Mouse (Mus musculus): ENCODE data around the gene Cd274.

The Cd274 gene

DNA sequence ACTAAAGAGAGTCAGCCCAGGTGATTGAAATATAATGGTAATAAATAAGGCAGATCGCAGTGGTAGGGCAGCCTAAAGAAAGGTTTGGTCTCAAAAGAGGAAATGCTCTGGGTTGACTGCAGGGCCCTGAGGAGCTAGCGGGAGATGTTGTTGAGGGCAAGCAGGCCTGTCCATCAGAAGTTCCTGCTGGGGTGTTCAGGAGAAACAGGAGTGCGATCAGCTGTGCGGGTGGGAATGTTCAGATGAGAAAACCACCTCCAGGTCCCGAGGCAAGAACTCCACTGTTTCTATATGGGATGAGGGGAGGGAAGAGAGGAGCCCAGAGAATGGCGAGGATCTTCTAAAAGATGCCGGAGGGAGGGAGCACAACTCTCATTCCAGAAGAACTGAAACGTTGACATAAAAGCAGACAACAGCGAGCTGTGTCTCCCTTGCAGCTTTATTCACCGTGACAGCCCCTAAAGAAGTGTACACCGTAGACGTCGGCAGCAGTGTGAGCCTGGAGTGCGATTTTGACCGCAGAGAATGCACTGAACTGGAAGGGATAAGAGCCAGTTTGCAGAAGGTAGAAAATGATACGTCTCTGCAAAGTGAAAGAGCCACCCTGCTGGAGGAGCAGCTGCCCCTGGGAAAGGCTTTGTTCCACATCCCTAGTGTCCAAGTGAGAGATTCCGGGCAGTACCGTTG is 69.7 kb downstream of the Cd274 start:
- DNase-seq = no peak

Measured in cerebellum, postnatal 14 days (tissue).